Mouse (Mus musculus): Measurements from ENCODE around the gene Gm4981. TPM values are rescaled to one million over a fixed set of nuclear protein-coding genes. Genes with fewer than 3 reads are reported as not detected.
"Not testable (repeated sequence)": the region's sequence is repeated elsewhere in the genome, so short reads cannot be mapped to it uniquely, and the experiment has no call there.

Gene Gm4981
- polyA plus RNA-seq, 1 experiment from 2014 or later: not detected

DNA sequence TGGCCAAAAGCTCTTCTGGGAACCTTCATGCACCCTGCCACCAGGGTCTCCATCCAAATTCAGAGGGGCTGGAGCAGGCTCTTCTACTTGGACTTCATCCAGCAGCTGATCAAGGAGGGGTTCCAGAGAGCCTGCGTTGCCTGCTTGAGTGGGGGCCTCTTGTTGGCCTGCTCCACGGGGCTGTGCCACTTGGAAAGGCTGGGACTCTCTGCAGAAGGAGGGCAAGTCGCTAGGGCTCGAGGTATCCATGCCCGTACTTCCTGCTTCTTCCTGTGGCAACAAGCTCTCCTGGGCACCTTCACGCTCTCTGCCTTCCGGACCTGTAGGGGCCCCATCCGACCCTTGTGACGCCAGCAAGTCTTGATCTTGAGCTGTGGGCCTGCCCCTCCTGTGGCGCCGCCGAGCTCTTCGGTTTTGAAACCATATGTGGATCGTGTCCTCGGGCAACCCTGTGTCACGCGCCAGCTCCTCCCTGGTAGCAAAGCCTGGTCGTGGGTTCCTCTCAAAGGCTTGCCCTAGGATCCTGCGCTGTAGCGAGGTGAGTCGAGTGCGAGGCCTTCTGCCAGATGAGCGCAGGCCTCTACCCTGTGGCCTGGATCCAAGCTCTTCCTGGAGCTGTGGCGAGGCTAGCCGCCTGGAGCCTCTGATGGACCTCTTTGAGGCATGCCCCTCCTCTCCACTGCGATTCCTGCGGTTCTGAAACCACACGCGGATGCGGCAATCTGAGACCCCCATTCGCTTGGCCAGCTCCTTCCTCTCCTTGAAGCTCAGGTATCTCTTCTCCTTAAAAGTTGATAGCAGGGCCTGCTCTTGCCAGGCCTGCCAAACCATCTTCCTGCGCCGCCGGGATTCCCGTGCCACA lies 4.5 kb downstream of the Gm4981 start:
- 88% methylated on average over 35 of the region's 35 CpGs for WGBS
- H3K4me1 ChIP-seq (replicated peaks); H3K4me3 ChIP-seq; H3K27ac ChIP-seq; H3K36me3 ChIP-seq; H3K27me3 ChIP-seq (ENCODE audit: insufficient read depth, poor library complexity, severe bottlenecking): not testable (repeated sequence)
- H3K9me3 ChIP-seq: peaks cover 36% of the 10 kb centered on the region
- peak; percentile 64 for DNase-seq (ENCODE audit: low spot score)

DNA sequence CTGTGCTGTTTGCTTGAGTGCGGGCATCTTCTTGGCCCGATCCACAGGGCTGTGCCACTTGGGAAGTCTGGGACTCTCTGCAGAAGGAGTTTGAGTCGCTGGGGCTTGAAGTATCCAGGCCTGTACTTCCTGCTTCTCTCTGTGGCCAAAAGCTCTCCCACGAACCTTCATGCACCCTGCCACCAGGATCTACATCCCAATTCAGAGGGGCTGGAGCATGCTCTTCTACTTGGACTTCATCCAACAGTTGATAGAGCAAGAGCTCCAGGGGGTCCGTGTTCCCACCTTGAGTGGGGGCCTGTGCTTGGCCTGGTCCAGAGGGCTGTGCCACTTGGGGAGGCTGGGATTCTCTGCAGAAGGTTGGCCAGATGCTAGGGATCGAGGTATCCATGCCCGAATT lies 5.4 kb downstream of the Gm4981 start:
- H3K9me3 ChIP-seq: peaks cover 33% of the 10 kb centered on the region
- not testable (repeated sequence) for H3K4me1 ChIP-seq (replicated peaks); DNase-seq (ENCODE audit: low spot score); H3K27ac ChIP-seq; H3K36me3 ChIP-seq; H3K4me3 ChIP-seq; H3K27me3 ChIP-seq (ENCODE audit: insufficient read depth, poor library complexity, severe bottlenecking)
- WGBS: 82% methylated on average over 5 of the region's 7 CpGs

DNA sequence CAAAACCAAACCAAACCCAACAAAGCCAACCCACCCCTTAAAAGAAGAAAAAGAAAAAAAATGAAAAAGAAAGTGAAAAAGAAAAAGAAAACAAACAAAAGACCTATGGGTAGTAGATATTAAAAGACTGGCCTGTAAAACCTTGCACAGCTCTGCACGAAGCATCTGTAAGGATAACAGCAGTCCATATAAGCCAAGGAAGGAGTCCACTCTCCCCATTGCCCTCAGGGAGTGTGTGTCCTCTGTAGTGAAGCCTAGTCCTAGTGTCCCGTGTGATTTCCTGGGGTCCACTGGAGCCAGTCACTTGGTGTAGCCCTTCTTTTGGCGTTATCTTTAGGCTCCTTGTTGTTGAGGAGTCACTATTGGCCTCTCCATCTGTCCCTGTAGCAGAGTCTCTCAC lies 6.5 kb downstream of the Gm4981 start:
- H3K9me3 ChIP-seq: peaks cover 23% of the 10 kb centered on the region
- 54% methylated on average over 3 of the region's 3 CpGs for WGBS
- H3K36me3 ChIP-seq; H3K27me3 ChIP-seq (ENCODE audit: insufficient read depth, poor library complexity, severe bottlenecking); H3K27ac ChIP-seq; H3K4me3 ChIP-seq; DNase-seq (ENCODE audit: low spot score); H3K4me1 ChIP-seq (replicated peaks): not testable (repeated sequence)

DNA sequence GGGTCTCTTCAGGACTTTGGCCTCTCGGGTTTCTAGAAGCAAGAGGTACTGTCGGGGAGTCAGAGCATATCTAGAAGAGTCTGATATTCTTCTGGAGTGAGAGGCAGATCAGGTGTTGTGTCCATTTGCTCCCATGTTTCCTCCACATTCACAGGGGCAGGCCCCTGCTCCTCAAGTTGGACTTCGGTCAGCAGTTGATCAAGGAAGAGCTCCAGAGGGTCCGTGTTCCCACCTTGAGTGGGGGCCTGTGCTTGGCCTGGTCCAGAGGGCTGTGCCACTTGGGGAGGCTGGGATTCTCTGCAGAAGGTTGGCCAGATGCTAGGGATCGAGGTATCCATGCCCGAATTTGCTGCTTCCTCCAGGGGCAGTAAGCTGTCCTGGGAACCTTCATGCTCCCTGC lies 8.7 kb downstream of the Gm4981 start:
- H3K4me1 ChIP-seq (replicated peaks); DNase-seq (ENCODE audit: low spot score); H3K36me3 ChIP-seq; H3K4me3 ChIP-seq; H3K27me3 ChIP-seq (ENCODE audit: insufficient read depth, poor library complexity, severe bottlenecking); H3K27ac ChIP-seq: not testable (repeated sequence)
- WGBS: 84% methylated on average over 2 of the region's 6 CpGs
- peaks cover 22% of the 10 kb centered on the region for H3K9me3 ChIP-seq

DNA sequence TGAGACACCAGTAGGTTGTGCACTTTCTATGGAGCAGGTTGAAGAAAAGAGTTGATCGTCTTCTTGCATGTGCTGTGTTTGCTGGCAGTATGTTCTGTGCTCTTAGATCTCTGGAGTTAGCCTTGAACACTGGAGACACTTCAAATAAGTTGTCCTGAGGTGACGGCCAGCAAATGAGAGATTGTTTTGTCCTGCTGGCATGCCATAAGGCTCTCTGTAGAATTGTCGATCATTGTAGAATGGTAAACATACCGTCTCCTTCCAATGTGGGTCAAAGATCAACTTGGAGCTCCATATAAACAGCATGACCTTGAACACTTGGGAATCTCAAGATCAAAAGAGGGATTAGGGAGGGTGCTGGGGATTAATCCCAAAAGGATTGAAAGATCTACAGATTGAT lies 10.1 kb downstream of the Gm4981 start:
- 79% methylated on average over 4 of the region's 4 CpGs for WGBS
- not testable (repeated sequence) for H3K27ac ChIP-seq; H3K4me1 ChIP-seq (replicated peaks); H3K27me3 ChIP-seq (ENCODE audit: insufficient read depth, poor library complexity, severe bottlenecking); H3K36me3 ChIP-seq; H3K4me3 ChIP-seq
- peak; percentile 11 for DNase-seq (ENCODE audit: low spot score)
- peaks cover 13% of the 10 kb centered on the region for H3K9me3 ChIP-seq

DNA sequence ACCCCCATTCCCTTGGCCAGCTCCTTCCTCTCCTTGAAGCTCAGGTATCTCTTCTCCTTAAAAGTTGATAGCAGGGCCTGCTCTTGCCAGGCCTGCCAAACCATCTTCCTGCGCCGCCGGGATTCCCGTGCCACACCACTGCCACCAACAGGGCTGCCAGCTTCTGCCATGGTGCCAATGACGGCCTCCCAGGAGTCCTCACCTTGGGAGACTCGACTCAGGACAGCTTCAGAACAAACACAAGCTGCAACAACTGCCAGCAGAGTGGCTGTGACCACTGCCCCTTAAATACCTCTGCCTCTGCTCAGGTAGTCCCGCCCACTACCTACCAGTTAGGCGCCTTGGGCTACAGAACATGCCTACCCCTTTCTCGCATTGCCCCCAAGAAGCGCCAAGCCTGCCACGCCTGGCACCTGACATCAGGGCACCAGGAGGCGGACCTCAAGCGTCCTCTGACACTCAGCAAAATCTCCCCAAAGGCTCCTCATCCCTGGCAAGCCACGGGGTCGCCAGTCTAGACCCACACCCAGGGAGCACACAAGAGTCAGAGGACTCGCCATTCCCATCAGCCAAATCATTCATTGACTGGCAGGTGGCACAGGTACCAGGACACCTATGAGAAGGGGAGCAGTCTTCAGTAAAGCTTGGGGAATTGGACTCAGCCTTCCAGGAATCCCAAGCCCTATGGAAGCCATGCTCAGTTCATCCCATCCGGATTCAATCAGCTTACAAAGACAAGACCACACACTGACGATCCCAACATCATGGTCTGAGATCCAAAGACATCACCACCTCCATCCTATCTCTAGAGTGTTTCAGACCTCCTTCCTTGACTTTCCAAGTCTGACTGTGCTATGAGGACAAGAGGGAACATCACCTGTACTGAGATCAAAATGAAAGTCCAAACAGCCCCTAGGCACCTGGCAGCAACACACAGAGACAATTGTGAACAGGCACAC lies 11.4 kb downstream of the Gm4981 start, which contains the start of gene AW822073:
AW822073 (minus strand) TSS at position 104 of the 959 bp plus-strand sequence.
- not testable (repeated sequence) for H3K36me3 ChIP-seq; H3K27me3 ChIP-seq (ENCODE audit: insufficient read depth, poor library complexity, severe bottlenecking); H3K4me1 ChIP-seq (replicated peaks); H3K4me3 ChIP-seq; H3K27ac ChIP-seq
- peak; percentile 18 for DNase-seq (ENCODE audit: low spot score)
- 85% methylated on average over 18 of the region's 18 CpGs for WGBS
- peaks cover 13% of the 10 kb centered on the region for H3K9me3 ChIP-seq

DNA sequence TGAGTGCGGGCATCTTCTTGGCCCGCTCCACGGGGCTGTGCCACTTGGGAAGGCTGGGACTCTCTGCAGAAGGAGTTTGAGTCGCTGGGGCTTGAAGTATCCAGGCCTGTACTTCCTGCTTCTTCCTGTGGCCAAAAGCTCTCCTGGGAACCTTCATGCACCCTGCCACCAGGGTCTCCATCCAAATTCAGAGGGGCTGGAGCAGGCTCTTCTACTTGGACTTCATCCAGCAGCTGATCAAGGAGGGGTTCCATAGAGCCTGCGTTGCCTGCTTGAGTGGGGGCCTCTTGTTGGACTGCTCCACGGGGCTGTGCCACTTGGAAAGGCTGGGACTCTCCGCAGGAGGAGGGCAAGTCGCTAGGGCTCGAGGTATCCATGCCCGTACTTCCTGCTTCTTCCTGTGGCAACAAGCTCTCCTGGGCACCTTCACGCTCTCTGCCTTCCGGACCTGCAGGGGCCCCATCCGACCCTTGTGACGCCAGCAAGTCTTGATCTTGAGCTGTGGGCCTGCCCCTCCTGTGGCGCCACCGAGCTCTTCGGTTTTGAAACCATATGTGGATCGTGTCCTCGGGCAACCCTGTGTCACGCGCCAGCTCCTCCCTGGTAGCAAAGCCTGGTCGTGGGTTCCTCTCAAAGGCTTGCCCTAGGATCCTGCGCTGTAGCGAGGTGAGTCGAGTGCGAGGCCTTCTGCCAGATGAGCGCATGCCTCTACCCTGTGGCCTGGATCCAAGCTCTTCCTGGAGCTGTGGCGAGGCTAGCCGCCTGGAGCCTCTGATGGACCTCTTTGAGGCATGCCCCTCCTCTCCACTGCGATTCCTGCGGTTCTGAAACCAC lies 12.3 kb downstream of the Gm4981 start:
- not testable (repeated sequence) for H3K36me3 ChIP-seq
- 85% methylated on average over 31 of the region's 31 CpGs for WGBS
- DNase-seq (ENCODE audit: low spot score): peak; percentile 43

DNA sequence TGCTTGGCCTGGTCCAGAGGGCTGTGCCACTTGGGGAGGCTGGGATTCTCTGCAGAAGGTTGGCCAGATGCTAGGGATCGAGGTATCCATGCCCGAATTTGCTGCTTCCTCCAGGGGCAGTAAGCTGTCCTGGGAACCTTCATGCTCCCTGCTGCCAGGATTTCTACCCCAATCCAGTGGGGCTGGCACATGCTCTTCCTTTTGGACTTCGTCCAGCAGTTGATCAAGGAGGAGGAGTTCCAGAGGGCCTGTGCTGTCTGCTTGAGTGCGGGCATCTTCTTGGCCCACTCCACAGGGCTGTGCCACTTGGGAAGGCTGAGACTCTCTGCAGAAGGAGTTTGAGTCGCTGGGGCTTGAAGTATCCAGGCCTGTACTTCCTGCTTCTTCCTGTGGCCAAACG lies 13.3 kb downstream of the Gm4981 start:
- H3K4me3 ChIP-seq; H3K27ac ChIP-seq; H3K4me1 ChIP-seq (replicated peaks); DNase-seq (ENCODE audit: low spot score); H3K36me3 ChIP-seq; H3K27me3 ChIP-seq (ENCODE audit: insufficient read depth, poor library complexity, severe bottlenecking): not testable (repeated sequence)
- peaks cover 13% of the 10 kb centered on the region for H3K9me3 ChIP-seq
- WGBS: 84% methylated on average over 4 of the region's 6 CpGs

More for the DNA sequence above, 12.3 kb downstream of the Gm4981 start:
- H3K27ac ChIP-seq; H3K4me3 ChIP-seq; H3K4me1 ChIP-seq (replicated peaks); H3K27me3 ChIP-seq (ENCODE audit: insufficient read depth, poor library complexity, severe bottlenecking): not testable (repeated sequence)
- peaks cover 13% of the 10 kb centered on the region for H3K9me3 ChIP-seq

DNA sequence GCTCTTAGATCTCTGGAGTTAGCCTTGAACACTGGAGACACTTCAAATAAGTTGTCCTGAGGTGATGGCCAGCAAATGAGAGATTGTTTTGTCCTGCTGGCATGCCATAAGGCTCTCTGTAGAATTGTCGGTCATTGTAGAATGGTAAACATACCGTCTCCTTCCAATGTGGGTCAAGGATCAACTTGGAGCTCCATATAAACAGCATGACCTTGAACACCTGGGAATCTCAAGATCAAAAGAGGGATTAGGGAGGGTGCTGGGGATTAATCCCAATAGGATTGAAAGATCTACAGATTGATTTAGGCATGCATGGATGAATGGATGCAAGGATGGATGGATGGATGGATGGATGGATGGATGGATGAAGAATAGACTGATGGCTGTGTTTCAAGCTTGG lies 14.9 kb downstream of the Gm4981 start:
- H3K4me3 ChIP-seq; H3K27me3 ChIP-seq (ENCODE audit: insufficient read depth, poor library complexity, severe bottlenecking); H3K36me3 ChIP-seq; H3K27ac ChIP-seq; DNase-seq (ENCODE audit: low spot score); H3K4me1 ChIP-seq (replicated peaks): not testable (repeated sequence)
- WGBS: 95% methylated on average over 2 of the region's 2 CpGs
- peaks cover 12% of the 10 kb centered on the region for H3K9me3 ChIP-seq

DNA sequence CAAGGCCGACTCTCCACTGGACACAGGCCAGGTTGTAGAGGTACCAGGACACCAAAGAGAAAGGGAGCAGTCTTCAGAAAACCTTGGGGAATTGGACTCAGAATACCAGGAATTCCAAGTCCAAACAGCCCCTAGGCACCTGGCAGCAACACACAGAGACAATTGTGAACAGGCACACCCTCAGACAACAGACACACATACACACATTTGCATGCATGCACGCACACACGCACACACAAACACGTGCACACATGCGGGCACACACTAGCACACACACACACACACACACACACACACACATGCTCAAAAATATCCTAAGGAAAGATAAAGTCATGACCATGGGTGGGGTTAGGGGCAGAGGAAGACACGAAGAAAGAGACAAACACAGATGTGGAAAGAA lies 15.8 kb downstream of the Gm4981 start:
- Histone ChIP-seq H3K27me3 (ENCODE audit: insufficient read depth, poor library complexity, severe bottlenecking) (no peaks in the 10 kb centered on the region), H3K36me3 (no peaks in the 10 kb centered on the region), H3K4me3 (no peak overlapping the region), H3K4me1 (replicated peaks) (no peaks in the 10 kb centered on the region), H3K9me3 (peaks cover 9% of the 10 kb centered on the region), H3K27ac (no peak overlapping the region)
- WGBS: 83% methylated on average over 6 of the region's 6 CpGs
- no peak for DNase-seq (ENCODE audit: low spot score)

DNA sequence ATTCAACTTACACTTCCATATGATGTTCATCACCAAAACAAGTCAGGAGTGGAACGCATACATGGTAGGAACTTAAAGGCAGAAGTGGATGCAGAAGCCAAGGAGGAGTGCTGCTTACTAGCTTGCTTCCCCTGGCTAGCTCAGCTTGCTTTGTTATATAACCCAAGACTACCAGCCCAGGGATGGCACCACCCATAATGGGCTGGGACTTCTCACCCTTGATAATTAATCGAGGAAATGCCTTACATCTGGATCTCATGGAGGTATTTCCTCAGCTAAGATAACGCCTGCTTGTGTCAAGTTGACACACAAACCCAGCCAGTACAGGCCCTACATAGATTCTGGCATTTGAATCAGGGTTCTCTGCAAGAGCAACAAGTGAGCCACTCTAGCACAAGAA lies 19.1 kb downstream of the Gm4981 start:
- Histone ChIP-seq H3K4me1 (replicated peaks) (no peaks in the 10 kb centered on the region), H3K9me3 (peaks cover 8% of the 10 kb centered on the region), H3K27me3 (ENCODE audit: insufficient read depth, poor library complexity, severe bottlenecking) (no peaks in the 10 kb centered on the region), H3K4me3 (no peak overlapping the region), H3K36me3 (no peaks in the 10 kb centered on the region), H3K27ac (no peak overlapping the region)
- no peak for DNase-seq (ENCODE audit: low spot score)
- 88% methylated on average over 3 of the region's 3 CpGs for WGBS

DNA sequence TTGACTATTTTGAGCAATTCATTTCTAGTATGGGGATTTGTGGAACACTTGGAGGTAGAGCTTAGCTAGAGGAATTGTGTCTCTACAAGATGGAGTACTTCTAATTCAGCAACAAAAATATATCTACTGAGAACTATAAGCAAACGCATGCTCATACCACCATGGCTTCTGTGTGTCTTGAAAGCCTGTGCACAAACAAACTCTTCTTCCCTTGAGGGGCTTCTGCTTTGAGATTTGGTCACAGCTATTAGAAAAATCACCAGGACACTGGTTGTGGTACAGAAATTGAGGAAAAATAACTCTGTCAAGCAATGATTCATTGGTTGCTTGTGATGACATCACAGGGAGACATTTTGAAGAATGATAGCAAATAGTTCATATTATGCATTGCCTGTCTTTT lies 21.1 kb downstream of the Gm4981 start:
- 88% methylated on average over 1 of the region's 1 CpGs for WGBS
- H3K27me3 ChIP-seq (ENCODE audit: insufficient read depth, poor library complexity, severe bottlenecking): no peaks in the 10 kb centered on the region
- DNase-seq (ENCODE audit: low spot score): no peak

More for the DNA sequence above, 21.1 kb downstream of the Gm4981 start:
- Histone ChIP-seq H3K4me1 (replicated peaks) (no peaks in the 10 kb centered on the region), H3K27ac (no peak overlapping the region), H3K4me3 (no peak overlapping the region), H3K9me3 (peaks cover 9% of the 10 kb centered on the region), H3K36me3 (no peaks in the 10 kb centered on the region)
